Mouse (Mus musculus) left cerebral cortex, postnatal 10 days (tissue): ENCODE data around the gene Itsn1. TPM values are rescaled to one million over a fixed set of nuclear protein-coding genes. Genes with fewer than 3 reads are reported as not detected.

Experiments used
- DNase-seq, 2 experiments: peaks; one replicate each; pipeline ENCODE4 v3.0.0; 2021 to 2022; ENCODE audit warnings: low spot score in 2 of 2, mixed read lengths in 1 of 2; ENCODE audit errors: extremely low spot score in 1 of 2
- intact Hi-C: fragments of 180-260 bp; cut with DNase I; formaldehyde crosslinking; loops from one replicate; pipeline ENCODE4 v1.15.1; 2025
- total RNA-seq, 2 experiments: library from RNA; stranded (reverse); gene quantifications; 2 replicates each; pipeline ENCODE4 v1.2.3; 2021

Itsn1 gene
- total RNA-seq, 2 experiments from 2014 or later = 132 to 137 TPM

GRCm38 (mm10) chr16:91909569-91910335 lies 180.7 kb downstream of the Itsn1 start:
- intact Hi-C loops = no loop called here
- DNase-seq = no peak

- intact Hi-C loops = loop anchor here (5.0 kb wide), 2 partner anchors 190 to 225 kb away; partner anchors contain the start of genes Cryzl1 and Itsn1
- DNase-seq = peak; percentile 68 to 91
Observed at GRCm38 (mm10) chr16:91917631-91918096, 188.6 kb downstream of the Itsn1 start.

- intact Hi-C loops = loop anchor here (5.0 kb wide), 2 partner anchors 191 to 226 kb away; partner anchors contain the start of genes Cryzl1 and Itsn1
- DNase-seq = peak in 1 of 2 experiments; percentile 58
Observed at GRCm38 (mm10) chr16:91918461-91918860, 189.4 kb downstream of the Itsn1 start.

GRCm38 (mm10) chr16:91919056-91919455 lies 190.0 kb downstream of the Itsn1 start:
- intact Hi-C loops = loop anchor here (5.0 kb wide), 2 partner anchors 192 to 227 kb away; partner anchors contain the start of genes Cryzl1 and Itsn1
- no peak for DNase-seq

DNA sequence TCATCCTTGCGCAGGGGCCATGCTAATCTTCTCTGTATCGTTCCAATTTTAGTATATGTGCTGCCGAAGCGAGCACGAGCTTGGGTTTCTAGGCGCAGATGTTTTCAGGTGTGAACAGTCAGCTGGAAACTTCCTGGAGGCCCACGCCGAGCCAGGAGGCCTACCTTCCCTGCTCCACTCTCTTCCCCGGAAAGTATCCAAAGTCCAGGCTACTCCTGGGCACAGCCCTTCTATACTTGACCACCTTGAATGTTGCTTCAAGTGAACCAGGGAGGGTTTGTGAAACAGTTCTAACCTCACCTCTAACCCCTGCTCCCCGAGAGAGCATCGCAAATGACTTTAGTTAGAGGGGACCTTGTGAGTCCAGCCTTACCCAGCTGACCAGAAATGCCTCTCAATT lies 192.3 kb downstream of the Itsn1 start:
- peak in 1 of 2 experiments; percentile 6 for DNase-seq
- intact Hi-C loops = no loop called here

GRCm38 (mm10) chr16:91922939-91923338 lies 193.9 kb downstream of the Itsn1 start:
- intact Hi-C loops = no loop called here
- peak in 1 of 2 experiments; percentile 14 for DNase-seq

- DNase-seq = no peak
- intact Hi-C loops = no loop called here
Observed at GRCm38 (mm10) chr16:91924426-91924825, 195.3 kb downstream of the Itsn1 start.

- DNase-seq = no peak
Observed at GRCm38 (mm10) chr16:91927911-91928630, 199.0 kb downstream of the Itsn1 start.

GRCm38 (mm10) chr16:91931078-91932013 lies 202.3 kb downstream of the Itsn1 start:
- DNase-seq = peak; percentile 92 to 94
- intact Hi-C loops = no loop called here

More at GRCm38 (mm10) chr16:91927911-91928630, 199.0 kb downstream of the Itsn1 start:
- intact Hi-C loops = no loop called here

DNA sequence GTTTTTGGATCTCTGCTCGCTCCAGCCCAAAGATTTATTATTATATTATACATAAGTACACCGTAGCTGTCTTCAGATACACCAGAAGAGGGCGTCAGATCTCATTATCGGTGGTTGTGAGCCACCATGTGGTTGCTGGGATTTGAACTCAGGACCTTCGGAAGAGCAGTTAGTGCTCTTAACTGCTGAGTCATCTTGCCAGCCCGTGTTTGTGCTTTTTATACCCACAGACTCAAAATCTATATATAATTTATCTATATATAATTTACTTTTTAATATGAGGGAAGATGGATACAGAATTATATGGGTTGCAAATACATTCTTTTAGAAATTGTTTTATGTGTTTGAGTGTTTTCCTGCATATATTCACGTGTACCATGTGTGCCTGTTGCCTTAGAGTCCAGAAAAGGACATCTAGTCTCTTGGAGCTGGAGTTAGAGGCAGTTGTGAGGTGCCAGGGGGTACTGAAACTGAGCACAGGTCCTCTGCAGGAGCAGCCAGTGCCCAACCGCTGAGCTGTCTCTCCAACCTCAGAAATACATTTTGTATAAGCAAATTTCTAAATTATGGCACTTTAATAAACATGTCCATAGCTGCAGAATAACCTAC lies 203.1 kb downstream of the Itsn1 start:
- intact Hi-C loops = no loop called here
- no peak for DNase-seq

DNA sequence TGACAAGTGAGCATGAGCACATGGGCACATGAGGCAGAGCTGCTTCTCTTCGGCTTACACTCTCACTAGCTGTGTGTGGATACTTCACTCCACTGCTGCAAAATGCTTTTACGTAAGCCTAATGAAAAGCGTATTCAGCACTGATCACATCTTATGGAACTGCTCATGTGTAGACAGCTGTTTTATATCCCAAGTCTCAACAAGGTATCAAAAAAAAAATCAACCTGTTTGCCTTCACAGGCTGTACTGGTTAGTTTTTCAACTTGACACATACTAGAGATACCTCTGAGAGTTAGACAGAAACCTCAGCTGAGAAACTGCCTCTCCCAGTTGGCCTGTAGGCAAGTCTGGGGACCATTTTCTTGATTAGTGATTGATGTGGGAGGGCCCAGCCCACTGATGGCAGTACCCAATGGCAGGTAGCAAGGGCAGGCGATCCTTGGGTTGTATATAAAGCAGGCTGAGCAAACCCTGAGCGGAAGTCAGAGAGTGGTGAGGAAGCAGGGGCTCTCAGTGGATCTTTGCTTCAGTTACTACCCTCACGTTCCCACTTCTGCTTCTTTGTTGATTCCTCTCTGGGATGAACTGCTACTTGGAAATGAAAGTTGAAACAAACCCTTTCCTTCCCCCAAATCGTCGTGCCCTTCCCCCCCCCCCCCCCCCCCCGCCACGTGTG lies 203.9 kb downstream of the Itsn1 start:
- intact Hi-C loops = no loop called here
- DNase-seq = no peak

DNA sequence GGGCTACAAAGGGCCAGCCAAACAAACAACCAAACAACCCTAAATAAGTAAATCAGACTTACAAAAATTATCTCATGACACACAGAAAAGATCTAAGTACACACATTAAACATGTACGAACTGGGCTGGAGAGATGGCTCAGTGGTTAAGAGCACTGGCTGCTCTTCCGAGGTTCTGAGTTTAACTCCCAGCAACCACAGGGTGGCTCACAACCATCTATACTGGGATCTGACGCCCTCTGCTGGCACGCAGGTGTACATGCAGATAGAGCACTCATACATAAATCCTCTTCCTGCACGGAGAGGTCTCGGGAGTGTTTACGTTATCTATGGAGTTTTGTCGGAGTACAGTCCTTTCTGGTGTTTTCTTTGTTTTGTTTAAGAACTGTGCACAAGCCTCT lies 206.0 kb downstream of the Itsn1 start:
- intact Hi-C loops = loop anchor here (1.0 to 5.0 kb wide), 2 partner anchors 122 to 353 kb away; partner anchors contain the start of genes Gm49711, Mrps6 and Slc5a3
- peak in 1 of 2 experiments; percentile 64 for DNase-seq

- intact Hi-C loops = loop anchor here (1.0 to 5.0 kb wide), 2 partner anchors 122 to 353 kb away; partner anchors contain the start of genes Gm49711, Mrps6 and Slc5a3
- no peak for DNase-seq
Observed at GRCm38 (mm10) chr16:91935726-91936125, 206.6 kb downstream of the Itsn1 start.

DNA sequence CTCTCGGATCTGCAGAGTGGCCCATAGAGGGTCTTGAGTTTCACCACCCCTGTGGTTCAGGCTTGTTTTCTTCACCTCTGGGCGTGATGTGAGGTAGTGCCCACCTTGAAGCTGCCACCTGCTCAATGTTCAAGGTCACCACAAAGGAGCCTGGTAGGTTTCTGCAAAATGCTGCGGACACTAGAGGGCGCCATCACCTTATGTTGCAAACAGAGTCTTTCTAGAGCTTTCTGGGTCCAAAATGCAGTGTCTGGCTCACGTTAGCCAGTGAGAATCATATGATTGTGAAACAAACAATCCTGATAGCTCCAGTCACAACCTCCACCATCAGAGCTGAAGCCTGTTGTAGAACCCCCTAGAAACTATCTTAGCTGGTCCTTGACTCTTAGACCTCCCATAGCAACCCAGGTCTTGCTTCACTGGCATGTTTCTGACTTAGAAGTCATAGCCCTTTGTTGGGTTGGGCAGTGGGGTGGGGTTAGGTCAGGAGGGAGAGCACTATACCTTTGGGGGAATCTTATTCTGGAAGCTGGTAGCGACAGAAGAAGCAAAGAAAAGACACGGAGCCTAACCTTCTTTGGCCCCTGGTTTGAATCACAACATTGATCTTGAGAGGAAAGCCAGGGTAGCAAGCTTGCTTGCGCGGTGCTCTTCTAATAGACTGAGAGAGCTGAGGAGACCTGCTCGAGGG lies 207.4 kb downstream of the Itsn1 start:
- intact Hi-C loops = loop anchor here (5.0 kb wide), 1 partner anchor 121 kb away; the partner anchor contains the start of genes Gm49711, Mrps6 and Slc5a3
- peak; percentile 77 to 87 for DNase-seq

DNA sequence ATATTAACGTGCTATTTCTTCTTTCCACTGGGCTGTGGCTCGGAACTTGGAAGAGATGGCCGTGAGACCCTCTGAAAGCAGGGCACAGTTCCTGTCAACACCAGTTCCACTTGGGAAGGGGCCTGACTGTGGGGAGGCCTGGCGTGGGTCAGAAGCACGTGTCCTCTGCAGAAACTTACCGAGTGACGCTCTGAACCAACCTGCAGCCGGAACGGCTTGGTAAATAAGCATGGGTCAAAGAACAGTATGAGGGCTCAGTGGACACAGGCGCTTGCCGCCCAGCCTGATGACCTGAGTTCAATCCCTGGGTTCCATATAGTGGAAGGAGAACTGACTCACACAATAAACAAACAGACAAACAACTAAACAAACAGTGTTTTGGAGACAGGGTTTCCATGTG lies 208.2 kb downstream of the Itsn1 start:
- intact Hi-C loops = loop anchor here (5.0 kb wide), 1 partner anchor 120 kb away; the partner anchor contains the start of genes Gm49711, Mrps6 and Slc5a3
- no peak for DNase-seq

DNA sequence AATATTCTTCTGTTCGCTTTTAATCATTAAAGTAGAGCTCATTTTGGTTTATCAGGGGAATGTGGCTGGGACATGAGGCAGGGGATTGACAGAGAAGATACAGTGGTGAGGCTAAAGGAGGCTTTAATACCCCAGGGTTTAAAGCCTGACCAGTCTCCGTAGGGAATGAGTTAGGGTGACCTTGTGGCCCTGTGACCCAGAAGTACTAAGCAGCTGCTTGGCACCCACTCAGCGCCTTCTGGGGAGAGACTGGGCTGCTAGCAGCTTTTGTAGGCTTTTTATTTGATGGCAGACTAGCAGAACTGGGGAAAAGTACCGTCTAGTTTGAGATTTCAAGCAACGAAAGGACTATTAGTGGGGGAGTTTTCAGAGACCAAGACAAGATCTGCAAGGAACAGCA lies 209.1 kb downstream of the Itsn1 start:
- DNase-seq = no peak
- intact Hi-C loops = loop anchor here (5.0 kb wide), 1 partner anchor 119 kb away; the partner anchor contains the start of genes Gm49711, Mrps6 and Slc5a3

DNA sequence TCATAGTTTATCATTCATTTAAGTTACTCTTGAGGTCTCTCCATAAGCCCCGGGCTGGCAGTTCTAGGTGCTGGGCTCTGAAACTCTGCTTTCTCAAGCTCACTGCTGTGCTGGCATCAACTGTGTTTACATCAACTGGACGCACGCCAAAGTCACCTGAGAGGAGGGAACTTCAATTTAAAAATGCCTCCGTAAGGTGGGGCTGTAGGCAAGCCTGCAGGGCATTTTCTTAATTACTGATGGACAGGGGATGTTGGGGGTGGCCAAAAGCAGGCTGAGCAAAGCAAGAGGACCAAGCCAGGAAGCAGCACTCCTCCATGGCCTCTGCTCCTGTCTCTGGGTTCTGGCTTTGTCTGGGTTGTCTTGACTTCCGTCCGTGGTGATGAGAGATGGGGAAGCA lies 211.6 kb downstream of the Itsn1 start:
- intact Hi-C loops = no loop called here
- no peak for DNase-seq
